Mouse (Mus musculus) erythroblast, embryonic 14.5 days (primary cell): ENCODE data around the gene Sypl2. TPM values are rescaled to one million over a fixed set of nuclear protein-coding genes. Genes with fewer than 3 reads are reported as not detected.
"Not testable (repeated sequence)": the region's sequence is repeated elsewhere in the genome, so short reads cannot be mapped to it uniquely, and the experiment has no call there.

ENCODE experiments used
- H3K27me3 ChIP-seq: 2 replicates; pipeline ENCODE4 v1.6.1; 2012; ENCODE audit warnings: inconsistent platforms; ENCODE audit not compliant: control insufficient read depth
- H3K36me3 ChIP-seq: 2 replicates; pipeline ENCODE4 v1.6.1; 2012; ENCODE audit warnings: mild to moderate bottlenecking, inconsistent platforms; ENCODE audit not compliant: control insufficient read depth
- H3K4me1 ChIP-seq: 2 replicates; pipeline ENCODE4 v1.6.1; 2012; ENCODE audit warnings: inconsistent platforms; ENCODE audit not compliant: control insufficient read depth
- H3K4me3 ChIP-seq: replicated peaks from 2 replicates; pipeline ENCODE3; 2012; ENCODE audit warnings: moderate library complexity, mild to moderate bottlenecking, inconsistent platforms
- H3K9me3 ChIP-seq: 2 replicates; pipeline ENCODE4 v1.6.1; 2012; ENCODE audit warnings: low read length, inconsistent platforms, mixed read lengths; ENCODE audit not compliant: control insufficient read depth
- GATA1 ChIP-seq: IDR thresholded peaks from 2 replicates; pipeline ENCODE4 v1.6.1; 2012; ENCODE audit warnings: low read length, inconsistent platforms, mixed read lengths
- TAL1 ChIP-seq: IDR thresholded peaks from 3 replicates; pipeline ENCODE4 v1.6.1; 2012; ENCODE audit warnings: low read length, inconsistent platforms, mixed read lengths
- polyA plus RNA-seq: library from polyadenylated mRNA; stranded (reverse); fragments of >175 nt; gene quantifications from 2 replicates; pipeline ENCODE4 v1.2.3, GENCODE M21; 2012

The Sypl2 gene
- not detected in 2 replicates for polyA plus RNA-seq

GRCm38 (mm10) chr3:108226558-108227350, at the start of gene Sypl2:
Sypl2 (minus strand) TSS chr3:108226648.
- H3K4me3 ChIP-seq, result no peak within 1 kb of the TSS
- peaks cover 85% of the 10 kb centered on the region for H3K27me3 ChIP-seq

GRCm38 (mm10) chr3:108259319-108259718, 32.9 kb upstream of the Sypl2 start:
- H3K27me3 ChIP-seq, result no peaks in the 10 kb centered on the region
- peak overlapping the region; percentile 92 for H3K4me3 ChIP-seq
- TF ChIP-seq TAL1 (no peak), GATA1 (no peak)
- peaks cover 30% of the 10 kb centered on the region for H3K36me3 ChIP-seq
- no peaks in the 10 kb centered on the region for H3K9me3 ChIP-seq
- peaks cover 28% of the 10 kb centered on the region for H3K4me1 ChIP-seq

More at GRCm38 (mm10) chr3:108226558-108227350, at the start of gene Sypl2:
- TF ChIP-seq GATA1 (no peak), TAL1 (no peak)
- H3K4me1 ChIP-seq, result 0 out of 2 replicates have a peak, but pooled peaks cover 3% of the 10 kb centered on the region
- H3K9me3 ChIP-seq, result peaks cover 2% of the 10 kb centered on the region; the same call in 1 of the 2 replicates
- H3K36me3 ChIP-seq, result no peaks in the 10 kb centered on the region

GRCm38 (mm10) chr3:108257831-108258500, 31.5 kb upstream of the Sypl2 start:
- Histone ChIP-seq H3K4me1 (peaks cover 26% of the 10 kb centered on the region), H3K9me3 (no peaks in the 10 kb centered on the region), H3K27me3 (no peaks in the 10 kb centered on the region), H3K36me3 (peaks cover 20% of the 10 kb centered on the region), H3K4me3 (peak overlapping the region; percentile 92)
- no peak for TF ChIP-seq GATA1
- no peak for TF ChIP-seq TAL1

GRCm38 (mm10) chr3:108256719-108257637, 30.5 kb upstream of the Sypl2 start, which contains the start of gene Psma5:
Psma5 (plus strand) TSS chr3:108256926.
- H3K36me3 ChIP-seq, result peaks cover 13% of the 10 kb centered on the region
- H3K4me3 ChIP-seq, result peak within 1 kb of the TSS; percentile 92
- no peaks in the 10 kb centered on the region for H3K9me3 ChIP-seq
- TF ChIP-seq GATA1, result no peak
- TF ChIP-seq TAL1, result no peak
- peaks cover 26% of the 10 kb centered on the region for H3K4me1 ChIP-seq
- no peaks in the 10 kb centered on the region for H3K27me3 ChIP-seq

GRCm38 (mm10) chr3:108246857-108247256, 20.4 kb upstream of the Sypl2 start:
- Histone ChIP-seq H3K27me3 (no peaks in the 10 kb centered on the region), H3K9me3 (peaks cover 2% of the 10 kb centered on the region), H3K4me3 (no peak overlapping the region), H3K36me3 (no peaks in the 10 kb centered on the region), H3K4me1 (no peaks in the 10 kb centered on the region)
- TF ChIP-seq TAL1, result no peak
- TF ChIP-seq GATA1, result no peak

- Histone ChIP-seq H3K9me3 (peaks cover 2% of the 10 kb centered on the region), H3K27me3 (peaks cover 2% of the 10 kb centered on the region; the same call in 1 of the 2 replicates), H3K4me3 (no peak overlapping the region), H3K4me1 (no peaks in the 10 kb centered on the region), H3K36me3 (no peaks in the 10 kb centered on the region)
- no peak for TF ChIP-seq TAL1
- TF ChIP-seq GATA1, result no peak
These were observed 14.9 kb upstream of the Sypl2 start for GRCm38 (mm10) chr3:108241243-108241839.

- H3K27me3 ChIP-seq, H3K36me3 ChIP-seq, H3K9me3 ChIP-seq, H3K4me3 ChIP-seq, H3K4me1 ChIP-seq: not testable (repeated sequence)
These were observed 11.1 kb upstream of the Sypl2 start for GRCm38 (mm10) chr3:108237474-108238102.

- Histone ChIP-seq H3K4me1 (0 out of 2 replicates have a peak, but pooled peaks cover under 1% of the 10 kb centered on the region), H3K9me3 (no peaks in the 10 kb centered on the region), H3K4me3 (no peak overlapping the region), H3K36me3 (no peaks in the 10 kb centered on the region), H3K27me3 (peaks cover 40% of the 10 kb centered on the region)
- TF ChIP-seq TAL1 (no peak), GATA1 (no peak)
These were observed 5.2 kb upstream of the Sypl2 start for GRCm38 (mm10) chr3:108231646-108232045.
